Mouse (Mus musculus) cerebral cortex, adult 2 months (tissue): ENCODE measurements around the gene Pcnp.

Source experiments
- WGBS: fragments of 180-500 bp; shearing (Covaris S2); methylation state at CpG from one replicate; pipeline ENCODE4 v1.1.7; 2018; 5-methylcytosine and 5-hydroxymethylcytosine counted together

The Pcnp gene

GRCm38 (mm10) chr16:56036501-56036900 lies 7.0 kb upstream of the Pcnp start:
- 57% methylated on average over 6 of the region's 6 CpGs for WGBS

GRCm38 (mm10) chr16:56034566-56034965 lies 5.0 kb upstream of the Pcnp start:
- 95% methylated on average over 6 of the region's 6 CpGs for WGBS

GRCm38 (mm10) chr16:56028722-56029551 lies 602 bp downstream of the Pcnp start:
- whole genome bisulfite sequencing, result under 1% methylated on average over 62 of the region's 62 CpGs

- 23% methylated on average over 12 of the region's 12 CpGs for WGBS
Observed at GRCm38 (mm10) chr16:56027854-56028629, 1.5 kb downstream of the Pcnp start.

GRCm38 (mm10) chr16:56019660-56020059 lies 9.9 kb downstream of the Pcnp start:
- WGBS, result 91% methylated on average over 7 of the region's 7 CpGs

GRCm38 (mm10) chr16:56014076-56014475 lies 15.5 kb downstream of the Pcnp start:
- 75% methylated on average over 7 of the region's 7 CpGs for WGBS

- WGBS, result 88% methylated on average over 10 of the region's 10 CpGs
Observed at GRCm38 (mm10) chr16:56012789-56013743, 16.5 kb downstream of the Pcnp start.

GRCm38 (mm10) chr16:56008862-56009261 lies 20.7 kb downstream of the Pcnp start:
- 93% methylated on average over 1 of the region's 1 CpGs for WGBS

GRCm38 (mm10) chr16:56006798-56007197 lies 22.7 kb downstream of the Pcnp start:
- 56% methylated on average over 11 of the region's 11 CpGs for WGBS

GRCm38 (mm10) chr16:55994235-55994634 lies 35.3 kb downstream of the Pcnp start:
- 84% methylated on average over 2 of the region's 2 CpGs for WGBS

GRCm38 (mm10) chr16:55990311-55990710 lies 39.2 kb downstream of the Pcnp start:
- 85% methylated on average over 4 of the region's 4 CpGs for WGBS

- WGBS, result 94% methylated on average over 3 of the region's 3 CpGs
Observed at GRCm38 (mm10) chr16:55986001-55986400, 43.5 kb downstream of the Pcnp start.

GRCm38 (mm10) chr16:55974903-55975285 lies 54.6 kb downstream of the Pcnp start:
- WGBS, result under 1% methylated on average over 14 of the region's 14 CpGs

- under 1% methylated on average over 55 of the region's 55 CpGs for WGBS
Observed at GRCm38 (mm10) chr16:55974256-55974902, 55.2 kb downstream of the Pcnp start.

- WGBS, result under 1% methylated on average over 81 of the region's 86 CpGs
Observed at GRCm38 (mm10) chr16:55973431-55974255, 55.9 kb downstream of the Pcnp start, which contains the start of gene Zbtb11. Zbtb11 (plus strand) TSS chr16:55973883.

GRCm38 (mm10) chr16:55972626-55973201 lies 56.8 kb downstream of the Pcnp start:
- 49% methylated on average over 10 of the region's 10 CpGs for WGBS

- WGBS, result 72% methylated on average over 6 of the region's 6 CpGs
Observed at GRCm38 (mm10) chr16:55971735-55972615, 57.6 kb downstream of the Pcnp start.

- 77% methylated on average over 5 of the region's 5 CpGs for WGBS
Observed at GRCm38 (mm10) chr16:55970416-55970815, 59.1 kb downstream of the Pcnp start.

GRCm38 (mm10) chr16:55969147-55969546 lies 60.4 kb downstream of the Pcnp start:
- 63% methylated on average over 3 of the region's 3 CpGs for WGBS
